Mouse (Mus musculus): ENCODE measurements around the gene Olfr1449.
"Not testable (repeated sequence)": the region's sequence is repeated elsewhere in the genome, so short reads cannot be mapped to it uniquely, and the experiment has no call there.

The Olfr1449 gene

DNA sequence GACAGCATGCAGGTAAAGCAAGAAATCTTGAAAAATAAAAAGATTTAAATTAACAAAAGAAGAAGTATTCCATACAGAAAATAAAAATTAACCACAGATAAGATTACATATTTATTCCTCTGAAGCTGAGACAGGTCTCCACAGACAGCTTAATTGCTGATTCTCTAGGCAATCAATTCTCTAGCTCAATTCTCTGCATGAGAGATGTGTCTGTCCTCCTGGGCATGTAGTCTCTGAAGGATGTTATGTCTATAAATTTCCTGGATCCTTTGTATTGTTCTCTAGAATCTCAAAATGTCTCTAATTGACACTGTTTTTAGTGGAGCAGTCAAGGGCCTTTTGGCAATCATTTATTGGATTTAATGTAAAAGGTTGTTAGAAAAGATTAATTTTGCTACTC is at the start of gene Olfr1449:
Olfr1449 (plus strand) TSS at position 301 of the 400 bp plus-strand sequence.
- DNase-seq (ENCODE audit: low read depth): no peak

DNA sequence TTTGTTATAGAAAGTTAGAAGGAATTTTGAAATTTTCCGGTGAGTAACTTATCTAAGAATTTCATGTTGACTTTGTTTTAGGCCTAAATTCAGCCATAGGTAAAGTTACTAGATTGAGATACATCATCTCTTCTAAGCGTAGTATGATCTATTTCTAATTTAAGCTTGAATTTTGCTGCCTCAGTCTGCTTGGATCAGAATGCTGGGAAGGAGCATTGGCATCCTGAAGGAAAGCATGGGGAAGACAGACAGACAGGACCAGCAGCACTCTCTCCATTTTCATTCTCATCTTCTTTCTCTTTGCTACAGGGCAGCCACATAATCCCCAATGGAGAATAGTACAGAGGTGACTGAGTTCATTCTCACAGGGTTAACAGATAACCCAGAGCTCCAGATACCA is 47.1 kb upstream of the Olfr1449 start, which contains the start of gene Olfr1445:
Olfr1445 (plus strand) TSS at position 301 of the 400 bp plus-strand sequence.
- DNase-seq (ENCODE audit: low read depth): no peak

DNA sequence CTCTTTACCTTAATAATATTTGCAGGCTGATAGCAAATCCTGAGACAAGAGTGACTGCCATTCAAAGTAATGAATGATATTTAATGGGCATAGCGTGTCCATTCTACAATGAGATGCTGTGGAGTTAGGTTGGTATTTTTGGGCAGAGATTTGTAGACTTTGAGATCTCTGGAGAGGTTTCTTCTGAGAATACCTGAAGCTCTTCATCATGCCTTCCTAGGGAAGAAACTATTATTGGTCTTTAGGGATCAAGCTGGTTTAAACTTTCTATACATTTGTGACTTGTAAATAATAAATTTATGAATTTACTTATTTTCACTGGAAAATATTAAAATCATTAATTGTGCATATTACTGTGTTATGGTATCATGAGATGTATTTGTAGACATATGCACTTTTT is 37.2 kb upstream of the Olfr1449 start, which contains the start of gene Olfr1446:
Olfr1446 (minus strand) TSS at position 101 of the 400 bp plus-strand sequence.
- no peak for DNase-seq (ENCODE audit: low read depth)

DNA sequence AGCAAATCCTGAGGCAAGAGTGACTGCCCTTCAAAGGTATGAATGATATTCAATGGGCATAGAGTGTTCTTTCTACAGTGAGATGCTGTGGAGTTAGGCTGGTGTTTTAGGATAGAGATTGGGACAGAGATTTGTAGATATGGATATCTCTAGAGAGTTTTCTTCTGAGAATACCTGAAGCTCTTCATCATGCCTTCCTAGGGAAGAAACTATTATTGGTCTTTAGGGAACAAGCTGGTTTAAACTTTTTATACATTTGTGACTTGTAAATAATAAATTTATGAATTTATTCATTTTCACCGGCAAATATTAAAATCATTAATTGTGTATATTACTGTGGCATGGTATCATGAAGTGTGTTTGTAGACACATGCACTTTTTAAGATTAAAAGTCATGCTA is 27.0 kb upstream of the Olfr1449 start, which contains the start of gene Olfr1447:
Olfr1447 (minus strand) TSS at position 101 of the 400 bp plus-strand sequence.
- DNase-seq (ENCODE audit: low read depth): no peak

DNA sequence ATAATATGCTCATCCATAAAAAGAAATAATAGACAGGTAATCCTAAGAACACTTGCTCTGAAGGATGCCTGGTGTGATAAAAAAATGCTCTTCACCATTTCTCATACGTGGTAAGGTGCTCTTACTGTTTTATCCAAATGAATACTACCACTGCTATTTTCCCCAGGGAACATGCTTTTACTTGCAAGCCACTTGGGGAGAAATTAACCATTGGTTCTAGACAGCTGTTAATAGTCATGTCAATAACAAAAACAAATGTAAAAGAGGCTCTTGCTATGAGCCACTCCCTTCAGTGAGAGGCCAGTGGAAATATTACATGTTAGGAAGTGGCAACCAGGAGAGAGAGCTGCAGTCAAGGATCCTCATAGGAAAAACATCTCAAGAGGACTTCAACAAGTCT is 6.3 kb upstream of the Olfr1449 start, which contains the start of gene Olfr1448:
Olfr1448 (minus strand) TSS at position 101 of the 400 bp plus-strand sequence.
- no peak for DNase-seq (ENCODE audit: low read depth)

DNA sequence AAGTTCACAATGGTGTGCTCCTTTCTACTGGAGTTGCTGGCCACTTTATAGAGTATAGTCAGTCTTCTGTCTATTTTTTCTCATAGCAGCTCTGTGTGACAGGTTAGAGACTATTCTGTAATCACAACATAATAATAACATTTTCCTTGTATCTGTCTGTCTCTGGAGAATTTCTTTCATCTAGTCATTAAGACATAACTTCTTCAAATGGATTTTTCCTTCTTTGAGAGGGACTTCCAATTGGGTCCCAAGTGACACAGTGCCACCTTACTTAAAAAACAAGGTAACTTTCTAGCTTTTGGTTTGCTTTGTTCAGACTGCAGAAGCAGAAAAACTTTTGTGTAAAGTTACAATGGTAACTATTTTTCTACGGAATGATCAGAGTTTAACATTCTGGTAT is 19.3 kb downstream of the Olfr1449 start, which contains the start of gene Olfr1450:
Olfr1450 (plus strand) TSS at position 301 of the 400 bp plus-strand sequence.
- no peak for DNase-seq (ENCODE audit: low read depth)

DNA sequence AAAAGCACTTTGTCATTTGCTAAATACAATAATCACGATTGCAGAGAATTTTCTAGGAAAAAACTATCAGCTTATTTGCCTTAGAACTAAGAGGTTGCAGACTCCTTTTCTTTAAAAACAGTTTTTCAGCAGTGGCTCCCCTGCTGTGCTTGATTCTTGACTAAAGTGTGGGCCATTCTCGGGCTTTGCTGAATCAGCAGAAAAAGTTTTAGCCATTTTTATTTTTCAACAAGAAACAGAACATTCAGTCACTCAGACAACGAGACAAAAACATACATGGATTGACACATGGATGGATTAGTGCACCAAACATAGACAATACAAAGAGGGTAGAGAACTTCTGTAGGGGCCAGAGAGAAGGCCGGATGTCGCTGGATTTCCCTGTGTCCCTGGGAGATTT is 39.4 kb downstream of the Olfr1449 start:
- DNase-seq (ENCODE audit: low read depth): not testable (repeated sequence)

All from naive thymus-derived CD4-positive, alpha-beta T cell, adult 2 months (primary cell).